Mouse (Mus musculus): ENCODE measurements around the gene E2f2.

Gene E2f2

GRCm38 (mm10) chr4:136144927-136145292 lies 27.3 kb upstream of the E2f2 start:
- DNase-seq (ENCODE audit: low read depth) = no peak

DNA sequence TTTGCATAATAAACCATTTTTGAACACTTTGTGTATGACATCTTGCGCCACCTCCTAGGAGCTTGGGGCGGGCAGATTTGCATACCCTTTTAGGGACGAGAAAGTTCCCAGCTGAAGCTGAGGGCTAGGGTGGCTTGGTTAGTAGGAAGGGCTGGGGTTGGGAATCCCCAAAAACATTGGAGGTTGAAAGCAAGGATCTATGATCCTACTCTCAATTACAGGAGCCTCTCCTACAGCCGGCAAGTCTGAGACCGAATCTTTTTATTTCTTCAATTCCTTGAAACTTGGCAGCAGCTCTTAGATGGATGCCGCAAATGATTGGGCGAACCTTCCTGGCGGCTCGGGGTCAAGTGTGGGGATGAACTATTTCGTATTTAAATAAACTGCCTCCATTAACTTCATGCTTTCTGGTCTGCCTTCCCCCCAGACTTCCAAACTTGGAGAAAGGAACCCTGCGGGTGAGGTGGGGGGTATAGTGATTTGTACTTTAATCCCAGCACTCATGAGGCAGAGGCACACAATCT lies 26.8 kb upstream of the E2f2 start:
- DNase-seq (ENCODE audit: low read depth) = no peak

- DNase-seq (ENCODE audit: low read depth) = no peak
Measured at GRCm38 (mm10) chr4:136145991-136146711, 26.0 kb upstream of the E2f2 start.

GRCm38 (mm10) chr4:136146712-136147154 lies 25.5 kb upstream of the E2f2 start:
- peak; percentile 79 for DNase-seq (ENCODE audit: low read depth)

- peak; percentile 81 for DNase-seq (ENCODE audit: low read depth)
Measured at GRCm38 (mm10) chr4:136147436-136148135, 24.6 kb upstream of the E2f2 start.

GRCm38 (mm10) chr4:136148342-136149044 lies 23.7 kb upstream of the E2f2 start:
- DNase-seq (ENCODE audit: low read depth) = no peak

DNA sequence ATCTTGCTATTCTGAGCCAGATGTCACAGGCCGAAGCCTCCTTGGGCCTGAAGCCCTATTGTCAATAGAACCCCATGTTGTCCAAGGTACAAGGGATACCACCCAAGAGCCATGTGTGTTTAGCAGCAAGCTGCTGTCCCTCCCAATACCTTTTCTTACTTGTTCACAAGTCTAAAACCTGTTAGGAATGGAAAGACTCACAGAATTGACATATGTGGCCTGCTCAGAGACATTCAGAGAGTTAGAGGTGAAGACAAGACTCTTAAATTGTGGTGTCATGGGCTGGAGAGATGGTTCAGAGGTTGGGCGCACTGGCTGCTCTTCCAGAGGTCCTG lies 23.2 kb upstream of the E2f2 start:
- DNase-seq (ENCODE audit: low read depth) = no peak

- no peak for DNase-seq (ENCODE audit: low read depth)
Measured at GRCm38 (mm10) chr4:136149734-136150133, 22.5 kb upstream of the E2f2 start.

DNA sequence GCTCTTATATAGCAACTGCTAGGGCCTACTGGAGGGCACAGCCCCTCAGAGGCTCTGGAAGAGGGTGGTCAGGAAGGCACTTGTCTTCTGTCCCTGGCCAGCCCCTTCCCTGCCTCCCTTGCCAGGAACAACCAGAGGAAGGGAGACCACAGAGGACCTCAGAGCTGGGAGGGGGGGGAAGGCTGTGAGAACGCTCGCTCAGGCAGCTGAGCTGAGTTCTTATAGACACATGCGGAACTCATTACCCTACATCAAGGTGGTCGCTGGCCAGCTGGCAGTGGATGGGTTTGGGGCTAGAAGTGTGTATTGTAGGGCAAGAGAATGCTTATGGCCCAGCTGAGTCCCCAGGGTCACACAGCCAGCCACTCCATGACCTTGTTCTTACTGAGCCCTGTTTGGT lies 21.6 kb upstream of the E2f2 start:
- no peak for DNase-seq (ENCODE audit: low read depth)

DNA sequence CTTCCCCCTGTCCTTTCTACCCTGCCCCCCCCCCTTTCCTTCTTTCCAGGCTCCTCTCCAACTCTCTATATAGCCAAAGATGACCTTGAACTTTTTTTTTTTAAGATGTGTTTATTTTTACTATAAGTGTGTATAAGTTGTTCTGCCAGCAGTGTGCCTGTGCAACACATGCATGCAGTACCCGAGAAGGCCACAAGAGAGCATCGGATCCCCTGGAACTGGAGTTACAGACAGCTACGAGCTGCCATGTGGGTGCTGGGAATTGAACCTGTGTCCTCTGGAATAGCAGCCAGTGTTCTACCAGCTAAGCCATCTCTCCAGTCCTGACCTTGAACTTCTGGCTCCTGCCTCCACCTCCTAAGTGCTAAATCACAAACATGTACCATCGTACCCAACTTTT lies 19.4 kb upstream of the E2f2 start:
- DNase-seq (ENCODE audit: low read depth) = no peak

DNA sequence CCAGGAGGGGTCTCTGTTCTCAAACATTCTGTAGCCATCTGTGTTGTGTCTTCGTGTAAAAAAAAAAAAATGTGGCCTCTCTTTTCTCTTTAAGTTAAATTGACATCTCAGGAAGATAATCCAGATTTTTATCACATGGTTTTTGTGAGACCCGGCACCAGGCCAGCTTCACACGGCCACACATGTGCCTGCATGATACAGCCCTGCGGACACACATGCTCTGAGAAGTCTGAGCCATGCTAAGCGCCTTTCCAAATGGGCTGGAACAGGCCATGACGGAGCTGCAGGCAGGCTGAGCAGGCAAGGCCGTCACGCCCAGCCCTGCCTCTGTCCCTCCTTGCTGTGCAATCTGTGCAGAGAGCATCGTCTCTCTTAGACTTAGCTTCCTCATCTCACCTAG lies 17.7 kb upstream of the E2f2 start:
- DNase-seq (ENCODE audit: low read depth) = no peak

DNA sequence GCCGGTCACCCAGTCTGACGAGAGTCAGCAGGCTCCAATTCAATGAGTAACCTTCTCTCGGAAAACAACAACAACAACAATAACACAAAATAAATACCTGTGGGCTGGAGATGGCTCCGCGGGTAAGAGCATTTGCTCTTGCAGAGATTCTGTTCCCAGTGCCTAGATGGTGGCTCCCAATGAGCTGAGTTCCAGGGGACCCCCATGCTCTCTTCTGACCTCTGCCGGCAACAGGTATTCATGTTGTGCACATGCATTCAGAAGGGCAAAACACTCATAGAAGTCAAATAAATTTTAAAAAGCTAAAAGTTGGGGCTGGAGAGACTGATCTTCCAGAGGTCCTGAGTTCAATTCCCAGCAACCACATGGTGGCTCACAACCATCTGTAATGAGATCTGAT lies 13.7 kb upstream of the E2f2 start:
- DNase-seq (ENCODE audit: low read depth) = no peak

DNA sequence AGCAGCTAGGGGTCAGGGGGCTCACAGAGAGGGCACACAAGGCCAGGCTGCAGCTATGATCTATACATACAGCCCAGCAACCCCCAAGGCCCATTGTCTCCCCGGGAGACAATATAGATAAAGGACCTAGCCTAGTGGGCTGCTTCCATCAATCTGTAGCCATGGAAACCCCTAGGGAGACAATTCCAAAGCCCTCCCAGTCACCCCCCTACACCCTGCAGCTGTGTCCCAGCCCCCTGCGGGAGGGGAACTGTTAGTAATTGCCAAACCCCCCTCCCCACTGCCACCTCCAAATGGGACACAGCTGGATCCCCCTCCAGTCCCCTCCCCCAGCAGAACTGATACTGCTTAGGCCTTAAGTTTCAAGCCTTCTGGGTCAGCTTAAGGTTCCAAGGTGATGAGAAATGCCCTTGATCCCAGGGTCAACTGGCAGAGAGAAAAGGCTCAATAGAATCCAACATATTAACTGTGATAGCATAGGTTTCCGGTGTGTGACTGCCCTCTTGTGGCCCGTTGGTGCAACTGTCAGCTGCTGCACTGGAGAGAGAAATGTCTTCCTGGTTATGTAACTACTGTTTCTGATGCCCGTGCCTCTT lies 12.3 kb upstream of the E2f2 start:
- DNase-seq (ENCODE audit: low read depth) = no peak

- no peak for DNase-seq (ENCODE audit: low read depth)
Measured at GRCm38 (mm10) chr4:136163448-136163847, 8.7 kb upstream of the E2f2 start.

DNA sequence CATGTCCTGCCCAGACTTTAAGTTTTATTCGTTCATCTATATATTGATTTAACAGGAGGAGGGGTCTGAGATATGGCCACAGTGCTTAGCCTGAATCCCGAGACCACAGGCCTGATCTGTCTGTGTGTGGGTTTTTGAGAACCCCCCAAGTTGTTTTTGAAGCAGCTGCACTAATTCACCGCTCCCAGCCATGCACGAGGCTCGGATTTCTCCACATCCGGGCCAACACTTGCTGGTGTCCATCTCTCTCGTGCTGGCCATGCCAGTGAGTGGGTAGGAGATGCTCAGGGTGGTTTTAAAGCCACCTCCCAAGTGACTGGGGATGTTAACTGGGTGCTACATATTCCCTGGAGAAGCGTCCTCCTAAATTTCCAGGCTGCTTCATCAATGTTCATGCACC lies 7.2 kb upstream of the E2f2 start:
- no peak for DNase-seq (ENCODE audit: low read depth)

DNA sequence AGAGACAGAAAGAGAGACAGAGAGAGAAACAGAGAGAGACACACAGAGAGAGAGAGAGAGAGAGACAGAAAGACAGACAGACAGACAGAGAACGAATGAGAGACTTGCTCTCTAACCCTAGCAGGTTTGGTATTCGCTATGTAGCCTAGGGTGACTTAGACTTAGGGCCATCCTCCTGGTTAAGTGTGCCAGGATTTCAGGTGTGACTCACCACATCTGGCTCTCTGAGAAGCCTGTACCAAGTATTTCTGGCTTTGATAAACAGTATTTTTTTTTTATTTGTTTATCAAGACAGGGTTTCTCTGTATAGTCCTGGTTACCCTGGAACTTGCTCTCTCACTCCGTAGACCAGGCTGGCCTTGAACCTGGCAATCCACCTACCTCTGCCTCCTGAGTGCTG lies 4.5 kb upstream of the E2f2 start:
- no peak for DNase-seq (ENCODE audit: low read depth)

DNA sequence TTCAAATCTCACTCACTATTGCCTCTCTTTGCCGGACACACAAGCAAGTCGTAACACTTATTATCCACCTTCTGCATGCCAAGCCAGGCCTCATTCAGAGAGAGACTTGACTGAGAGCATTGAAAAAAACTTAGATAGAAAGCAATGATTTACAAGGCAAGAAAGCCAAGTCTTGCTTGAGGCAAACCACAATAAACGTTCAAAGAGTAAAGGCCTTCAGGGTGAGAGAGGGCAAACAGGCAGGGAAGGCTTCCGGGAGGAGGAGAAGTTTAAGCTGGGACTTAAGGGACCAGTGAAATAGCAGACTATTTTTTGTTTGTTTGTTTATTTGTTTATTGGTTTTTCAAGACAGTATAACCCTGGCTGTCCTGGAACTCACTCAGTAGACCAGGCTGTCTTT lies 1.8 kb upstream of the E2f2 start:
- no peak for DNase-seq (ENCODE audit: low read depth)

GRCm38 (mm10) chr4:136171455-136171854 lies 739 bp upstream of the E2f2 start:
- no peak for DNase-seq (ENCODE audit: low read depth)

DNA sequence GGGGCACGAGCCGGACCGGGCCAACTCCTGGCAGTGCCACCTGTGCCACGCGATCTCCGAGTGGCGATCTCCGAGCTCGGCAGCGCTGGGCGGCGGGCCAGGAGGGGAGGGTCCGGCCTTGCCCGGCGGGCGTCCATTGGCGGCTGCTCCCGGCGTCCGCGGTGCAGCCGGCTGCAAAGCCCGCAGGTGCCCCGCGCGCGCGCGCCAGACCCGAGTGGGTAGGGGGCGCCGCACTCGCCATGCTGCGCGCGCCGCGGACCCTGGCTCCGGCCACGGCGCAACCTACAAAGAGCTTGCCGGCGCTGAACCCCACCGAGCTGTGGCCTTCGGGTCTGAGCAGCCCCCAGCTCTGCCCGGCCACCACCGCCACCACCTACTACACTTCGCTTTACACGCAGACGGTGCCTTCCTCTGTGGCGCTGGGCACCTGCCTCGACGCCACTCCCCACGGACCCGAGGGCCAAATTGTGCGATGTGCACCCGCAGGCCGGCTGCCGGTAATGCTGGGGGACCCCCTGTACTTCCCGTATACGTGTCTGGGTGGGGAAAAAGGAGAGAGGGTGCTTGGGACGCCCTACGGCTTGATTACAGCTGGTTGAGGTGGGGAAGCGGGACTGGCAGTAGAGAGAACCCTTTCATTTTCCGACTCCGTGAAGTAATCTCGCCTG lies 482 bp downstream of the E2f2 start:
- no peak for DNase-seq (ENCODE audit: low read depth)

DNA sequence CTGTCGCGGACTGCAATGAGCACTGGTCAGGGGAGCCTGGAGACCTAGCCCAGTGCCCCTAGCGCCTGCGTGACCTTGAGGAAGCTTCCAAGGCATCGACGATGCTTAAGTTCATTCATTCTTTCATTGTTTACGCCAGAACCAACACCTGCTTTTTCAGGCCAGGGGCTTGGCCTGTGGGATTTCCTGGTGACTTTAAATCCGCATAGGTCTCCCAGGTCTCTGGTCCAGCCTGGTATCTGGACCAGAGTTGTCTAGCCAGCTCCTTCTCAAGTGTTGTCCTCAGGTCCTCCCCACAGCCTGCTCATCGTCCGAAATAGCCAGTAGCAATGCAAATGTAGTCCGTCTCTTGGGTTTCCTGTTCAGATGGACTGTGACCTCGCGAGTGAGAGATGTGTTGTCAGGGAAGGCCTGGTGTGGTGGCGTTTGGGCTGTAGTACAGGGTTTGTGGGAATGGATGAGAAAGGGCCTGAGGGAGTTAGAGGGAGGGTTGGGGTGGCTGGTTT lies 1.1 kb downstream of the E2f2 start:
- DNase-seq (ENCODE audit: low read depth) = no peak

- DNase-seq (ENCODE audit: low read depth) = no peak
Measured at GRCm38 (mm10) chr4:136174216-136175193, 2.3 kb downstream of the E2f2 start.

Measured in fibroblast of lung, adult 2 months (primary cell).